Mouse (Mus musculus) hindbrain, embryonic 12.5 days (tissue): ENCODE measurements around the gene Clpsl2. TPM values are rescaled to one million over a fixed set of nuclear protein-coding genes. Genes with fewer than 3 reads are reported as not detected.

Source experiments
- ATAC-seq: fragments of 200-750 bp; cut with Nextera tagmentation; 2 replicates; pipeline ENCODE4 v1.8.0; 2017; ENCODE audit warnings: moderate TSS enrichment; ENCODE audit not compliant: low FRiP score
- H3K27ac ChIP-seq: fragments of 300-500 bp; sonication (generic); 2 replicates; pipeline ENCODE4 v1.5.1; 2016; ENCODE audit warnings: mild to moderate bottlenecking
- H3K27me3 ChIP-seq: fragments of 300-500 bp; sonication (generic); 2 replicates; pipeline ENCODE4 v1.6.1; 2016; ENCODE audit warnings: mild to moderate bottlenecking
- H3K36me3 ChIP-seq: fragments of 300-500 bp; sonication (generic); 2 replicates; pipeline ENCODE4 v1.6.1; 2016; ENCODE audit warnings: mild to moderate bottlenecking
- H3K4me1 ChIP-seq: fragments of 300-500 bp; sonication (generic); 2 replicates; pipeline ENCODE4 v1.6.1; 2016
- H3K4me2 ChIP-seq: fragments of 300-500 bp; sonication (generic); replicated peaks from 2 replicates; pipeline ENCODE4 v1.6.1; 2016; ENCODE audit warnings: mild to moderate bottlenecking
- H3K4me3 ChIP-seq: fragments of 300-500 bp; sonication (generic); 2 replicates; pipeline ENCODE4 v1.5.1; 2016; ENCODE audit warnings: mild to moderate bottlenecking
- H3K9ac ChIP-seq: fragments of 300-500 bp; sonication (generic); 2 replicates; pipeline ENCODE4 v1.6.1; 2016; ENCODE audit warnings: mild to moderate bottlenecking, moderate library complexity
- H3K9me3 ChIP-seq: fragments of 300-500 bp; sonication (generic); replicated peaks from 2 replicates; pipeline ENCODE4 v1.6.1; 2016; ENCODE audit warnings: mild to moderate bottlenecking
- WGBS: fragments of 180-500 bp; shearing (Covaris S2); methylation state at CpG from one replicate; pipeline ENCODE4 v1.1.7; 2016; 5-methylcytosine and 5-hydroxymethylcytosine counted together
- polyA plus RNA-seq: library from polyadenylated mRNA; unstranded; fragments of >200 nt; fragmentation: Nextera tagmentation; extraction: Ambion mirVana; gene quantifications from 2 replicates; pipeline ENCODE4 v1.2.1, GENCODE M21; 2016

The Clpsl2 gene
- polyA plus RNA-seq, 1 experiment from 2014 or later, result not detected

DNA sequence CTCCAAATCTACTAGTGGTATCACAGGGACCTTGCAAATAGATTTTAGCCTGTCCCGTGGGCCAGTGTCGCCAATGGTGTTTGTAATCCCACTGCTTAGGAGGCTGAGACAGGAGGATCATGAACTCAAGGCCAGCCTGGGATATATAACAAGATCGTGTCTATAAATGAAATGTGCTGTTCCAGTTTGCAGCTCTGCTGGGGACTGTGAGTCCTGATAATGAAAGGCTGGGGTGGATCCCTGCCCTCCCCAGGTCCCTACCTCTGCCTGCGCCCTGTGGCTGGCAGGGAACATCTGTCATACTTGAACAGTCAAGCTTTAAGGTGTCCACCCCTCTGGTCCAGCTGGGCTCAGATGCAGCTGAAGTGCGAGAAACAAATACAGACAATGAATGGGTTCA is 34.7 kb upstream of the Clpsl2 start:
- H3K4me1 ChIP-seq, result peaks cover 49% of the 10 kb centered on the region
- H3K9me3 ChIP-seq, result no peaks in the 10 kb centered on the region
- H3K36me3 ChIP-seq, result no peaks in the 10 kb centered on the region
- H3K4me2 ChIP-seq, result no peak overlapping the region
- ATAC-seq, result no peak
- H3K27ac ChIP-seq, result no peak overlapping the region
- H3K9ac ChIP-seq, result no peak overlapping the region
- H3K27me3 ChIP-seq, result peaks cover 37% of the 10 kb centered on the region
- 55% methylated on average over 5 of the region's 5 CpGs for WGBS
- no peak overlapping the region for H3K4me3 ChIP-seq

DNA sequence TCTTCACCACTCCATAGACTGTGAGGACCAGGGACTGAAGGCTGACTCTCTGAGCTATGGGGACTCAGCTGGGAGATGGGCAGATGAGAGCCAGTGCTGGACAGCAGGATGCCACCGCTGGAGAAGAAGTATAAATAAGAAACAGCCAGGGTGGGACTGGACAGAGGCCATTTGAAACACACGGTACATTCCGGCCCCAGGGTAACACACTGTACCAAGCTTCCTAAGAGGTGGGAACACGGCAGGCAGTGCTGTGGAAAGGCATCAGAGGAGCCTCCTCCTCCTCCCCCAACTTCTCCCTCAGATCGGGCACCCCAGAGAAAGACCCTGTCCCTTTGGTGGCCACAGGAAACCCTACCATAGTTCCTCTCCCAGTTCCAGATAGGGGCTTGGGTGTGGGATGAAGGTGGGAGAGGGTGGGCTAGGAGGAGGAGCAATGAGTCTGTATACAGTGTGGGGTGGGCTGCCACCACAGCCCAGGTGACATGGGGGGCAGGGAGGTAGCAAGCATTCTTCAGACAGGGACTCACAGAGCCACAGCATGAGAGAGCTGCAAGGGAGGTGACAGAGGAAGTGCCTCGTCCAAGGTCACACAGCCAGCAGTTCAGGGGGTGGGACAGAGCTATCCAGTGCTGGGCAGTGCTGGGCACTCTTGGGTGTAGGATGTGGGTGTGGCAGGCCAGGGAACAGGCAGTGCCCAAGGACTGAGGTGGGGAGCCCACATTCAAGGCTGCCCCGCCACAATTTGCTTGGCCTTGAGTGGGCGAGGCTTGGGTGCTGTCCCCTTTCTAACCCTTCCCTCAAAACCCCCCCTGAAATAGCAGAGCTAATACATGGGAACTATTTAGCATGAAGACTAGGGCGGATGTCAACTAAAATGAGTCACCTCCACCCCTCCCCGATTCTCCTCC is 33.5 kb upstream of the Clpsl2 start:
- H3K9me3 ChIP-seq, result no peaks in the 10 kb centered on the region
- H3K27me3 ChIP-seq, result peaks cover 40% of the 10 kb centered on the region
- 67% methylated on average over 10 of the region's 10 CpGs for WGBS
- peaks cover 45% of the 10 kb centered on the region for H3K4me1 ChIP-seq
- H3K4me2 ChIP-seq, result no peak overlapping the region
- H3K36me3 ChIP-seq, result no peaks in the 10 kb centered on the region
- H3K9ac ChIP-seq, result no peak overlapping the region
- no peak overlapping the region for H3K27ac ChIP-seq
- H3K4me3 ChIP-seq, result no peak overlapping the region
- no peak for ATAC-seq

DNA sequence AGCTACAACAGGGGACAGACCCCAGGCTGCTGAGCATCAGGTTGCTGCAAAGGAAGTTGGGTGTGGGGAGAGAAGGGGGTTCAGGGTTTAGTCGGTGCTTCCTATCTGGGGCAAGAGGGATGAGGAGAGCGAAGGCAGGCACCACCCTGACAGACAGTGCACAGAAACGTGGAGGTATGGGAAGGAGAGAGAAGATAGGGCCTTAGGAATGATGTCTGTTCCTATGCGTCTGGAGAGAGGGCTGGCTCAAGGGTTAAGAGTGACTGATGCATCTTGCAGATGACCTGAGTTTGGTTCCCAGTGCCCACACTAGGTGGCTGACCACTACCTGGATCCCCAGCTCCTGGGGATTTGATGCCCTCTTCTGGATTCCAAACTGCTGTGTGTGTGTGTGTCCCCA is 32.3 kb upstream of the Clpsl2 start:
- peaks cover 45% of the 10 kb centered on the region for H3K27me3 ChIP-seq
- H3K36me3 ChIP-seq, result no peaks in the 10 kb centered on the region
- H3K27ac ChIP-seq, result no peak overlapping the region
- 70% methylated on average over 4 of the region's 4 CpGs for WGBS
- no peak for ATAC-seq
- peak overlapping the region; percentile 44; the same call in 1 of the 2 replicates for H3K4me3 ChIP-seq
- H3K4me1 ChIP-seq, result peaks cover 34% of the 10 kb centered on the region
- peak overlapping the region; percentile 80 for H3K4me2 ChIP-seq
- 0 out of 2 replicates have a peak overlapping the region, but pooled peaks have one; percentile 35 for H3K9ac ChIP-seq
- H3K9me3 ChIP-seq, result no peaks in the 10 kb centered on the region

DNA sequence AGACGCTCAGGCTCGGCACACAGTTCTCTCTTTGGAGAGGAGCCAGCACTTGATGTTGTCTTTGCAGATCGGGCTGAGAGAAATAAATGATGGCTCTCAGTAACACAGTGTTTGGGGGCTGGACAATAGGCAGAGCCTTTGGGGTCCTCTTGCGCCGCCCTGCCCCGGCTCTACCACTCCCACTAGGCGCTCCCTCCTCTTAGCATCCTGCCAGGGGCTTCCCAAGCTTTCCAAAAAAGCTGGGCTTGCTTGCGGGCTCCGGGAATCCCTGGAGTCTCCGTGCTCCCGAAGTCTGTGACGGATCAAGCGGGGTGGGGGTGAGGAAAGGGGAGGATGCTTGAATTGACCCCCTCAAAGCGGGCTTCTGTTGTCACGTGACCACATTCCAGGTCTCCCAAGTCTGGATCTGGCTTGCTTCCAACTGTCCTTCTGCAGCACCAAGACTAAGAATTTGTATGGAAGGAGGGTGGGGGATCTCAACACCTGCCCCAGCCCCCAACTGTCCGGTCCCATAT is 31.7 kb upstream of the Clpsl2 start, which contains the start of gene Fkbp5:
Gene Fkbp5, minus strand, starts transcription at position 87 of the 515 bp plus-strand sequence.
- peak within 1 kb of the TSS; percentile 82 for H3K27ac ChIP-seq
- 3% methylated on average over 16 of the region's 16 CpGs for WGBS
- peaks cover 46% of the 10 kb centered on the region for H3K27me3 ChIP-seq
- H3K9ac ChIP-seq, result peak within 1 kb of the TSS; percentile 61
- peak within 1 kb of the TSS; percentile 80 for H3K4me2 ChIP-seq
- H3K36me3 ChIP-seq, result no peaks in the 10 kb centered on the region
- H3K4me1 ChIP-seq, result peaks cover 39% of the 10 kb centered on the region
- H3K9me3 ChIP-seq, result no peaks in the 10 kb centered on the region
- ATAC-seq, result peak; percentile 26
- H3K4me3 ChIP-seq, result peak within 1 kb of the TSS; percentile 44

DNA sequence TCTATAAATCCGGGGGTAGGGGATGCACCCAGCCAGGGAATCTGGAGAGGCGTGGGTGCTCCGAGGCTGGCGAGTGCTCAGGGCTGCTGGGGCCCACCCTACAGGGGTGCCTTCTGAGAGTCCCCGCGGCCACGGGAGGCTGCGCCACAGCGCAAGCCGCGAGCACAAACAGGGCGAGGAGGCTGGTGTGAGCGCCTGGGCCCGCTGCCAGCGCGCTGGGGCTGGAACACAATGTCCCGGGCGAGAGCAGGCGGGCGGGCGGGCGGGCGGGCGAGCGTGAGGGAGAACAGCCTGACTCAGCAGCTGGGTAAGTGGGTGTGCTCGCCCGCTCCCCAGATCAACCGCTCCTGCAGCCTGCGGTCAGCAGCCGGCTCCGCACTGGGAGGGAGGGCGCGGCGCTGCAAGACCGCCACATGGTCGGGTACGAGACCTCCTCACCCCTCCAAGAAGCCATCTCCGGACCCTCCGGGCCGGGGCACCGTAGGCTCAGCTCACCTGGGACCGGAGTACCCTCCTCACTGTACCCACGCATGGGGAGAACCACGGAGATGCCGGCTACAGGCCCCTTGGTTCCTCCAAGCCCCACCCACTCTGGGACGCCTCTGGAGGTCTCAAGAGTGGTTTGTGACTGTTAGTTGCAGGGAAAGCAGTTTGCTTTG is 31.1 kb upstream of the Clpsl2 start:
- Histone ChIP-seq H3K9ac (peak overlapping the region; percentile 61), H3K4me3 (peak overlapping the region; percentile 44), H3K9me3 (no peaks in the 10 kb centered on the region), H3K4me2 (peak overlapping the region; percentile 80), H3K4me1 (peaks cover 37% of the 10 kb centered on the region), H3K36me3 (no peaks in the 10 kb centered on the region), H3K27ac (peak overlapping the region; percentile 82), H3K27me3 (peaks cover 46% of the 10 kb centered on the region)
- WGBS, result under 1% methylated on average over 44 of the region's 46 CpGs
- ATAC-seq, result peak; percentile 63

DNA sequence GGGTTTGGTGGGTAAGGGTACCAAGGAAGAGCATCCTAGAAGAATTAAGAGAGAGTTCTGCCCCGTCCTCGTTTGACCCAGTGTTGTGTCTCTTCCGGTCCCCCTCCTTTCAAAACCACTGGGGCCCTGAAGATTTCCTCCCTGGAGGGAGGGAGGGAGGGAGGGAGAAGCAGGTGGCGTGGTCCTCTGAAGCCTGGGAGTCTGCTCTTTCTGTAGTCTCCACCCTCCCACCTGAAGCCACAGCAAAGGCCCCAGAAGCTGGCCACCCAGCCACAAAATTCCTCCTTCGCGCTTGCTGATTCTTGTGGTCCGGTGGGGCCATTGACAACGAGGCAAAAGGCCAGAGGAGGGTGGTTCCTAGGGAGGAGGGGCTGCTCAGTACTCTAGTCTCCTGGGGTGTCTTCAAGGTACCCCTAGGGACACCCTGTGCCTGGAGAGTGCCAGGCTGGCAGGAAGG is 30.6 kb upstream of the Clpsl2 start:
- no peak for ATAC-seq
- Histone ChIP-seq H3K9me3 (no peaks in the 10 kb centered on the region), H3K4me2 (peak overlapping the region; percentile 80), H3K27me3 (peaks cover 49% of the 10 kb centered on the region), H3K4me1 (peaks cover 42% of the 10 kb centered on the region), H3K27ac (peak overlapping the region; percentile 82; the same call in 1 of the 2 replicates), H3K36me3 (no peaks in the 10 kb centered on the region), H3K4me3 (peak overlapping the region; percentile 44), H3K9ac (no peak overlapping the region)
- 23% methylated on average over 8 of the region's 8 CpGs for WGBS

DNA sequence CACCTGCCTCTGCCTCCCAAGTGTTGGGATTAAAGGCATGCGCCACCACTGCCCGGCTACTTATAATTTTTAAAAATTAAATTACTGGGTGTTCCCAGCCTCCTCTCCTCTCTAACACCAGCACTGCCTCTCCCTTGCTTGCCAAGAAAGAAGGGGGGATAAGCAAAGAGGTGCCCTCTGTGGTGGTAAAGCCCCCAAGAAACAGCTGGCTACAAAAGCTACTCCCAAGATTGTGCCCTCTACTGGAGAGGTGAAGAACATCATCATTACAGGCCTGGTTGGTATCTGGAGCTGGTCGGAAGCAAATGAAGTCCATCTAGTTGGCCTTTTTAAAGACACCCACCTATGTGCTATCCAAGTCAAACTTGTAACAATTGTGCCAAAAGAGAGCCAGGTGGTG is 29.4 kb upstream of the Clpsl2 start:
- ATAC-seq, result no peak
- no peak overlapping the region for H3K9ac ChIP-seq
- H3K9me3 ChIP-seq, result no peaks in the 10 kb centered on the region
- WGBS, result 96% methylated on average over 3 of the region's 3 CpGs
- no peak overlapping the region for H3K4me2 ChIP-seq
- H3K4me3 ChIP-seq, result no peak overlapping the region
- H3K4me1 ChIP-seq, result peaks cover 42% of the 10 kb centered on the region
- no peaks in the 10 kb centered on the region for H3K36me3 ChIP-seq
- no peak overlapping the region for H3K27ac ChIP-seq
- peaks cover 56% of the 10 kb centered on the region for H3K27me3 ChIP-seq

DNA sequence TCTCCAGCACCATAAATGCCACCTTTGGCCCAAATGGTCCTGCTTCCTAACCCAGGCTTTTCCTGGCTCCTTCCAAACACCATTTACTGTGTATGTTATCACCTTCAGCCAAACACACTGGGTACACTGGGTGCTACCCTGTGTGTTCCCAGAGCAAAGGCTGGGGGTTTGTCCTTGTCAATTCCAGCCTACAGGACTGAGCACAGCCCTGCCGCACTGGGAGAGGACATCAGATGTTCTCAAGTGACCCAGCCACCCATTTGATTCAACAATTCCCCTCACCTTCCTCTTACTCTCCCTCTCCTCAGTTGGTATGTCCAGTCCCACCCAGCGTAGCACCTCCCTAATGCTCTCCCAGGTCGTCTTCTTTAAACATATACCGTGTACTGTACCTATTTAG is 28.6 kb upstream of the Clpsl2 start:
- Histone ChIP-seq H3K27me3 (peaks cover 56% of the 10 kb centered on the region), H3K4me2 (no peak overlapping the region)

DNA sequence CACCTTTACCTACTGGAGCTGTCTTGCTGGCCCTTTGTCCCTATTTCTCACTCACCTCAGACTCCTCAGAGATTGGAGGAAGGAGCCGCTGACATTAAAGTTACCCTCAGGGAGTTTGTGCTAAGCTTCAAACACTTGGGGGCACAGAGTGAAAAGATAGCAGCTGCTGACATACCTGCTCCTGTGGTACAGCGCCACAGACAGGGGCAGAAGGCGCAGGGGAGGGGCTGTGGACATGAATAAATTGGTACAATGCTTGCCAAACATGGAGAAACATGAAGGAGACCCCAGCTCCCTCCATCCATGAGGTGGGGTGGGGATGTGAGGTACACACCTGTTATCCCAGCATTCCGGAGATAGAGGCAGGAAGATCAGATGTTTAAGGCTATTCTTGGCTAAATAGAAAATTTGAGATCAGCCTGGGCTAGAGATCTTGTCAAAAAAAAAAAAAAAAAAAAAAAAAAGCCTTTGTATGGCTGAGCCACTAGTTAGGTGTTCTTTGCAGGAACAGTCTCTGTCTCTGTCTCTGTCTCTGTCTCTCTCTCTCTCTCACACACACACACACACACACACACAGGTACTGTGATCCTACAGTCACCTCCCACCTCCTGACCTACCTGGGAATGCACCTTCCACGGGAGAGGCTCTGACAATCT is 28.0 kb upstream of the Clpsl2 start:
- Histone ChIP-seq H3K27ac (no peak overlapping the region), H3K9ac (no peak overlapping the region), H3K36me3 (no peaks in the 10 kb centered on the region), H3K4me2 (no peak overlapping the region), H3K9me3 (no peaks in the 10 kb centered on the region), H3K4me3 (no peak overlapping the region), H3K4me1 (peaks cover 33% of the 10 kb centered on the region), H3K27me3 (peaks cover 50% of the 10 kb centered on the region)
- WGBS, result 69% methylated on average over 5 of the region's 5 CpGs
- ATAC-seq, result no peak

More for the DNA sequence above, 28.6 kb upstream of the Clpsl2 start:
- 83% methylated on average over 4 of the region's 4 CpGs for WGBS
- no peak overlapping the region for H3K27ac ChIP-seq
- no peaks in the 10 kb centered on the region for H3K36me3 ChIP-seq
- no peak overlapping the region for H3K4me3 ChIP-seq
- no peaks in the 10 kb centered on the region for H3K9me3 ChIP-seq
- H3K9ac ChIP-seq, result no peak overlapping the region
- peaks cover 36% of the 10 kb centered on the region for H3K4me1 ChIP-seq
- no peak for ATAC-seq

DNA sequence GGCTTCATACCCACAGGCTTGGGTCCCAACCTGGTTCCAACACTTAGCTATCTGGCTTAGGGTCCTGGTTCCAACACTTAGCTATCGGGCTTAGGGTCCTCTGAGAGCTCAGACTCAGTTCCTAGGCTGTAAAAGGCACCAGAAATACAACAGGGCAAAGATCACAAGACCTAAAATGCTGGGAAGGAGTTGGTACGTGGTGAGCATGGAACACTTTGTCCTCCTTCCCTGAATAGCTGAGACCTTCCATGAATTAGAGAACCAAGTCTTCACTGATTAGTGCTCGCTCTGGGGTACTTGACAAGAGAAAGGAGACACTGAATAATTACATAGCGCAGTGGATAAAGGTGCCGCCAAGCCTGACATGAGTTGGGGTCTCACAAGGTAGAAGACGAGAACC is 27.3 kb upstream of the Clpsl2 start:
- Histone ChIP-seq H3K4me1 (peaks cover 32% of the 10 kb centered on the region), H3K36me3 (no peaks in the 10 kb centered on the region), H3K4me3 (no peak overlapping the region; the same call in 1 of the 2 replicates), H3K27me3 (peaks cover 47% of the 10 kb centered on the region), H3K9ac (no peak overlapping the region), H3K9me3 (no peaks in the 10 kb centered on the region), H3K4me2 (peak overlapping the region; percentile 81), H3K27ac (no peak overlapping the region)
- ATAC-seq, result no peak
- WGBS, result 48% methylated on average over 6 of the region's 6 CpGs

DNA sequence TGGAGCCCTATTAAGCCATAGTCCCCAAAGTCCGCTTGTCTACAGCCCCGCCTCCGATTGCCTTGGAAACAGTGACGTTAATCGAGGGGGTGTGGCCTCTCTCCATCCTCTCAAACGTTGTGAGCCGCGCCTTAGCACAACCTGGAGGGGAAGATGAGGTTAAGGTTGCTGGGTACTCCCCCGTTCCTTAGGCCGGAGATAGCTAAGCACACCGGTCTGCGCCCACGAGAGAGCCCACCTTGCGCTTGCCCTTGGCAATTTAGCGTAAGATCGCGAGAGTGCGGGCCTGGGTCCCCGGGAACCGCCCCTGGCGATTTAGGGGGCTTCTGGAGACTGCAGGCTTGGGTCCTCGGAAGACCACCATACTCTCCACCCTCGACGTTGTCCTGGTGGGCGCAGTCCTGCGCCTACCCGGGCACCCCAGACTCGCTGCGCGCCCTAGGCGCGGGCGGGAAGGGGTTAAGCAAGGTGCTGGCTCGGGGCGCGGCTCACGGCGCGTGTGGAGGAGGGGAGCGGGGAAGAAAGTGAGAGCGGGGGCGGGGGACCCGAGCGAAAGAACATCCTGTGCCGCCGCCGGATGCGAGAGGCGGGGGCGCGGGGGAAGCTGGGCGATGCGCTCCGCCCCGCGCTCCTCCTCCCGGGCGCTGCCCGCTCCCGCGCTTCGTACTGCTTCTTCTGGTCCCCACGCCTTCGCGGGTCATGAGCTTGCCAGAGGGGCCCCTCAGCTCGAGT is 26.4 kb upstream of the Clpsl2 start:
- Histone ChIP-seq H3K9me3 (no peaks in the 10 kb centered on the region), H3K4me1 (peaks cover 24% of the 10 kb centered on the region), H3K4me2 (peak overlapping the region; percentile 81), H3K36me3 (no peaks in the 10 kb centered on the region), H3K27ac (peak overlapping the region; percentile 89), H3K9ac (peak overlapping the region; percentile 78), H3K27me3 (peaks cover 45% of the 10 kb centered on the region), H3K4me3 (peak overlapping the region; percentile 59)
- ATAC-seq, result peak; percentile 82
- WGBS, result under 1% methylated on average over 43 of the region's 66 CpGs
